Mouse (Mus musculus) ES-E14 (cell line): ENCODE results near the gene Dmxl2. TPM values are rescaled to one million over a fixed set of nuclear protein-coding genes. Genes with fewer than 3 reads are reported as not detected.

Source experiments
- DNase-seq: peaks from one replicate; pipeline ENCODE4 v3.0.0-alpha.2; 2013; ENCODE audit warnings: low read depth, low spot score
- H3K27ac ChIP-seq: 2 replicates; pipeline ENCODE4 v1.5.1; 2012; ENCODE audit warnings: low read depth, mild to moderate bottlenecking, low read length, moderate library complexity, mixed read lengths; ENCODE audit not compliant: poor library complexity, insufficient read depth, severe bottlenecking
- H3K36me3 ChIP-seq: 2 replicates; pipeline ENCODE4 v1.6.1; 2012; ENCODE audit warnings: mild to moderate bottlenecking, low read length, moderate library complexity, mixed read lengths; ENCODE audit not compliant: control insufficient read depth, poor library complexity, insufficient read depth, severe bottlenecking
- H3K4me1 ChIP-seq, 2 experiments: fragments of 150-350 bp in 1 of 2; sonication (generic) in 1 of 2; 2 replicates each; pipeline ENCODE4 v1.6.1; 2012; ENCODE audit warnings: low read length in 2 of 2, mild to moderate bottlenecking in 1 of 2, mixed read lengths in 1 of 2; ENCODE audit not compliant: control insufficient read depth in 2 of 2, insufficient read depth in 2 of 2, poor library complexity in 1 of 2
- H3K4me3 ChIP-seq, 2 experiments: fragments of 150-350 bp in 1 of 2; sonication (generic) in 1 of 2; 2 replicates each; pipeline ENCODE4 v1.5.1; 2012; ENCODE audit warnings: low read length in 2 of 2, low read depth in 1 of 2, mild to moderate bottlenecking in 1 of 2, mixed read lengths in 1 of 2; ENCODE audit not compliant: insufficient read depth in 1 of 2, poor library complexity in 1 of 2, severe bottlenecking in 1 of 2
- H3K9ac ChIP-seq: 2 replicates; pipeline ENCODE4 v1.6.1; 2012; ENCODE audit warnings: low read depth, mild to moderate bottlenecking, low read length, mixed read lengths; ENCODE audit not compliant: poor library complexity, insufficient read depth, severe bottlenecking
- H3K9me3 ChIP-seq: fragments of 150-350 bp; sonication (generic); 2 replicates; pipeline ENCODE4 v1.6.1; 2012; ENCODE audit warnings: low read depth, mild to moderate bottlenecking, low read length; ENCODE audit not compliant: control insufficient read depth, insufficient read depth
- CHD2 ChIP-seq: IDR thresholded peaks from 2 replicates; pipeline ENCODE4 v1.6.1; 2014; ENCODE audit warnings: mild to moderate bottlenecking, low read depth, low read length, inconsistent platforms
- HCFC1 ChIP-seq: IDR thresholded peaks from 2 replicates; pipeline ENCODE4 v1.6.1; 2012; ENCODE audit warnings: low read length, inconsistent platforms, borderline replicate concordance; ENCODE audit not compliant: insufficient read depth
- MAFK ChIP-seq: IDR thresholded peaks from 2 replicates; pipeline ENCODE4 v1.6.1; 2014; ENCODE audit warnings: mild to moderate bottlenecking, low read depth, low read length, inconsistent platforms; ENCODE audit not compliant: insufficient read depth
- ZC3H11A ChIP-seq: IDR thresholded peaks from 2 replicates; pipeline ENCODE4 v1.6.1; 2012; ENCODE audit warnings: low read depth, mild to moderate bottlenecking, inconsistent platforms, low read length, borderline replicate concordance
- ZNF384 ChIP-seq: IDR thresholded peaks from 2 replicates; pipeline ENCODE4 v1.6.1; 2012; ENCODE audit warnings: low read depth, low read length, inconsistent platforms
- in situ Hi-C, 2 experiments: fragments of 600-800 bp; cut with MboI; formaldehyde crosslinking; loops; one replicate each; pipeline ENCODE4 v1.15.1; 2025; ENCODE audit warnings: low sequenced_read_pairs in 2 of 2, inconsistent platforms in 1 of 2; ENCODE audit not compliant: unreplicated experiment in 2 of 2
- total RNA-seq: library from RNA; depleted of rRNA; stranded (reverse); fragments of 300-350 nt; gene quantifications from 2 replicates; pipeline ENCODE4 v1.2.3, GENCODE M21; 2012

The Dmxl2 gene
- total RNA-seq, 1 experiment: 11.6 TPM

DNA sequence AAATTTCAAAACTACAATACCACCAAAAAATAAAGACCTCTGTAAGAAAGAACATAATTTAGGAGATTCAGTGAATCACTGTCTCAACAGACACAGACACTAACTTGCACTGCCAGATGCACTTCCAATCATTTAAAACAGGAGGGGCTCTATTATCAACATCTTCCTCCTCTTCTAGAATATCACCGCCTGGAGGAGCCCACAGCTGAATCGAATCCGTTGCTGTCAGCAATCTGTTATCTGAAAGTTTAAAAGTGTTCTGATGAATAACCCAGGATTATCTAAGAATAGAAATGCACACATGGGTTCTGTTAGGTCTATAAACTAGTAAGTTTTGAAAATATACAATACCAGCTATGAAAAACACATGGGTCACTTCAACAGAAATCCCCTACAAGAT is 28.6 kb downstream of the Dmxl2 start:
- in situ Hi-C loops: no loop called here
- Histone ChIP-seq H3K4me3 (no peak overlapping the region), H3K9me3 (no peaks in the 10 kb centered on the region), H3K36me3 (no peaks in the 10 kb centered on the region), H3K4me1 (no peaks in the 10 kb centered on the region), H3K9ac (no peak overlapping the region), H3K27ac (no peak overlapping the region)
- TF ChIP-seq HCFC1 (no peak), ZC3H11A (no peak), ZNF384 (no peak), CHD2 (no peak), MAFK (no peak)
- no peak for DNase-seq

GRCm38 (mm10) chr9:54469339-54469738 is 32.1 kb downstream of the Dmxl2 start:
- no peak for DNase-seq
- H3K27ac ChIP-seq: no peak overlapping the region
- no peaks in the 10 kb centered on the region for H3K36me3 ChIP-seq
- in situ Hi-C loops: no loop called here
- no peak overlapping the region for H3K4me3 ChIP-seq
- H3K4me1 ChIP-seq: no peaks in the 10 kb centered on the region
- no peak overlapping the region for H3K9ac ChIP-seq
- TF ChIP-seq ZNF384 (no peak), MAFK (no peak), CHD2 (no peak), ZC3H11A (no peak), HCFC1 (no peak)
- H3K9me3 ChIP-seq: no peaks in the 10 kb centered on the region

DNA sequence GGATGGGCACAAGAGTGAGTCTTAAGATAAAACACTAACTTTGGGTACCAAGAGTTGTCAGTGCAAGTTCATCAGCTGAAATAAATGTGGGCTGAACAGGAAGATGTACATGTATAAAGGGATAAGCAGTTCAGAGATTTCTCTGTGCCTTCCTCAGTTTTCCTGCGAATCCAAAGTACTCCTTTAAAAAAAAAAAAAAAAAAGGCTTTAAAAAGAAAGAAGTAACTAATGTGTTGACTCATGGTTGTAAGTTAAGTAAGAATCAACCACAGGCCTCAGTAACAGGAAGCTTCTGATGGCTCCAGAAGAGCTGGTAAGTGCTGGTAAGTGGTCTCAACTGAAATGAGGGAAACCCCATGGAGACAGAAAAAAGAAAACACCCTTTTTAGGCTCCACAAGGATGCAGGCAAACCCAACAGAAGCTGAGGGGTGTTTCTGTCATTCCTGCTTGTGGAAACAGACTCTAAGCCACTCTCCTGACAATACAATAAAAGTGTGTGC is 33.9 kb downstream of the Dmxl2 start:
- Histone ChIP-seq H3K9ac (no peak overlapping the region), H3K9me3 (no peaks in the 10 kb centered on the region), H3K36me3 (no peaks in the 10 kb centered on the region), H3K27ac (no peak overlapping the region), H3K4me1 (no peaks in the 10 kb centered on the region), H3K4me3 (no peak overlapping the region)
- TF ChIP-seq CHD2: no peak
- no peak for TF ChIP-seq MAFK
- no peak for TF ChIP-seq ZC3H11A
- TF ChIP-seq ZNF384: no peak
- no peak for TF ChIP-seq HCFC1
- in situ Hi-C loops: no loop called here
- no peak for DNase-seq

- in situ Hi-C loops: no loop called here
- Histone ChIP-seq H3K9ac (no peak overlapping the region), H3K4me1 (no peaks in the 10 kb centered on the region), H3K4me3 (no peak overlapping the region), H3K36me3 (no peaks in the 10 kb centered on the region), H3K27ac (no peak overlapping the region), H3K9me3 (no peaks in the 10 kb centered on the region)
- TF ChIP-seq CHD2 (no peak), HCFC1 (no peak), MAFK (no peak), ZNF384 (no peak), ZC3H11A (no peak)
- no peak for DNase-seq
These were observed 37.9 kb downstream of the Dmxl2 start for GRCm38 (mm10) chr9:54463483-54464054.

DNA sequence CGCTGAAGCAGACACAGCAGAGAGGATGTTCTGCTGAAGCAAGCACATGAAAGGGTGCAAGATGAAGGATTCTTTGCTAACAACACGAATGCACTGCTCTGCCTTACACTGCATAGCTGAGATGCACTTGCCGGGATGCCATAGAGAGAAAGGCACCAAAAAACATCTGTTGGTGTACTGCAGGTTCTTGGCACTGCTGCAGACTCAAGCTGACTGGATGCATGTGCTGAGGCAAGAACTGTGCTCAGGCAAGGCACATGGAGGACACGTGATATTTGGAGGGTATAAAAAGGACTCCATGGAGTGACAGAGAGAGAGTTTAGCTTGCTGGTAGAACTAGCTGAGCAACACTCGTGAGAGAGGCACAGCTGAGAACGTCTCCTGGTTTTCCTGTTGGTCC is 62.4 kb downstream of the Dmxl2 start:
- Histone ChIP-seq H3K27ac (no peak overlapping the region), H3K9me3 (no peaks in the 10 kb centered on the region), H3K9ac (no peak overlapping the region), H3K4me3 (no peak overlapping the region), H3K36me3 (no peaks in the 10 kb centered on the region), H3K4me1 (no peaks in the 10 kb centered on the region)
- in situ Hi-C loops: no loop called here
- TF ChIP-seq ZC3H11A: no peak
- no peak for TF ChIP-seq MAFK
- TF ChIP-seq ZNF384: no peak
- no peak for TF ChIP-seq CHD2
- no peak for TF ChIP-seq HCFC1
- DNase-seq: no peak
